Mouse (Mus musculus) layer of hippocampus, postnatal 36 days (tissue): ENCODE measurements around the gene Slc17a9. TPM values are rescaled to one million over a fixed set of nuclear protein-coding genes. Genes with fewer than 3 reads are reported as not detected.
"Not testable (repeated sequence)": the region's sequence is repeated elsewhere in the genome, so short reads cannot be mapped to it uniquely, and the experiment has no call there.

Experiments
- DNase-seq, 2 experiments: peaks; one replicate each; pipeline ENCODE4 v3.0.0; 2022
- total RNA-seq, 2 experiments: library from RNA; stranded (reverse); gene quantifications; 2 replicates each; pipeline ENCODE4 v1.2.3; 2021

The Slc17a9 gene
- total RNA-seq, 2 experiments from 2014 or later = 0.51 TPM; not detected in 1

DNA sequence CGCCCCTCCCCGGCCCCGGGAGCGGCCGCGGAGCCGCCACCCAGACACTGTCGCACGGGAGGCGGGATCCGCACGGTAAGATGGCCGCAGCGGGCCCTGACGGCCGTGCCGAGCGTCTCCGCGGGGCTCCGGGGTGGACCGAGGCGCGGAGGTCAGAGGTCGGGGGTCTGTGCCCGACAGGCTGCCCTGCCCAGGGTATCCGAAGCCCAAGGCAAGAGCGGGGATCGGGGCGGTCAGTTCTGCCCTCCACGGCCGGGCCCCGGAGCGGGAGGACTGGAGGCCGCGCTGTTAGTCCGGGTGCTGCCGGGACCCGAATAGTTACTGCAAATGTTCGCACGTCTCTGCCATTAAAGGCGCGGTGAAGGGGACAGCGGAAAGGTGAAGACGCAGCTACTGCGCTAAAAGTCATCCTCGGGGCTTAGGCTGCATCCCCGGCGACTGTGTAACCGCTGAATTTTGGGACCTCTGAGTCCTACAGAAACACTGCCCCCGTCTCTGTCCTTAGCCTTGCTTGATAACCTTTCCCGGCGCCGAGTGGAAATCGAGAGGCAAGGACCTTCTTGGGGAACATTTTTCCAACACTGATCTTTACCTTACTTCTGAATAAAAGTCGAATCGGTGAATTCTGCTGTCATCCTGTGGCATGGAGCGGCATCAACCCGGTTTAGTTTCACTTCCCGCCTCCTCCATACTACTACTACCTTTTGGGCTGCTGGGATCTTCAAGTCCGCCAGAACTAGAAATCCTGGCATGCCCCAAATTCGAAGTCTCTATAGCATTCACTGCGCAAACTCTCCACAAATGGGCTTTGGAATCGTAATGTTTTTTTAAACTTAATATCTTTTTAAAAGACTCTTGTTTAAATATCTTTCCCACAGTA, 14.5 kb upstream of the Slc17a9 start:
- no peak for DNase-seq

DNA sequence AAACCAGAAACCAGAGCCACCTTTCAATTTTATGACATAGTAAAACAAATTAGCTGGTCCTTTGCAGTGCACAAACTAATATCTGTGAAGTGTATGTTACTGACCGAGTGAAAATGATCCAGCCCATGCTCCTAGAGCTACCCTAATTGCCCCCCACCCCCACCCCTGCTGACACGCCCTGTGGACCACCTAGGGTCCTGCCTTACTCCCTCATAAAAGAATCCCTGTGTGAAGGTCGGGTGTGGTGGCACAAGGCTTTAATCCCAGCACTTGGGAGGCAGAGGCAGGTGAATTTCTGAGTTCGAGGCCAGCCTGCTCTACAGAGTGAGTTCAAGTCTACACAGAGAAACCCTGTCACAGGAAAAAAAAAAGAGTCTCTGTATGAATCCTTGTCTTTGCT, 13.5 kb upstream of the Slc17a9 start:
- no peak for DNase-seq

DNA sequence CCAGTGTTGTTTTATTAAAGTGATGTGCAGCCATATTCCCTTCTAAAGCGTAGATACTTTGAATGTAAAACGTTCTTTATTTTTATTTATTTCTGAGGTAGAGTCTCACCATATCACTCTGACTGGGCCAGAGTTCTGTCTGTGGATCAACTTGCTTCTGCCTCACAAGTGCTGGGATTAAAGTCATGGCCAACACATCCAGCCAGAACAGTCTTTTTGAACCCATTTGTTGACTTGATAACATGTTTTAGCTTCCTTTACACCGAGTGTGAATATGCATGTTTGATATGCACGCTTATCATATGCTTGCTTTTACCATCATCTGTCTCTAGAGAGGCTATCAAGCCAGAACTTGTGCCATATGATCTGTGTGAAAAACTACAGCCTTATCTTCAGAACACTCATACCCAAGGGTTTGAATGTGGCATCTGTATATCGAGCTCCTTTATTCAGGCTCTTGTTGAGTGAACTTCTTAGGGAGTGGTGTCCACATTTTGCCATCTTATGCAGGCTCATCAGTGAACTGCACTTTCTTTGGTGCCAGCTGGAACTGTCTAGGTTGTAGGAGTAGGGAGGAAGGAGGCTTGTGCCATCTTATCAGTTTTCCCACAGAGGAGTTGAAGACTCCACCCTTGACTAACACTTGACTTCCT, 12.9 kb upstream of the Slc17a9 start:
- DNase-seq = no peak

DNA sequence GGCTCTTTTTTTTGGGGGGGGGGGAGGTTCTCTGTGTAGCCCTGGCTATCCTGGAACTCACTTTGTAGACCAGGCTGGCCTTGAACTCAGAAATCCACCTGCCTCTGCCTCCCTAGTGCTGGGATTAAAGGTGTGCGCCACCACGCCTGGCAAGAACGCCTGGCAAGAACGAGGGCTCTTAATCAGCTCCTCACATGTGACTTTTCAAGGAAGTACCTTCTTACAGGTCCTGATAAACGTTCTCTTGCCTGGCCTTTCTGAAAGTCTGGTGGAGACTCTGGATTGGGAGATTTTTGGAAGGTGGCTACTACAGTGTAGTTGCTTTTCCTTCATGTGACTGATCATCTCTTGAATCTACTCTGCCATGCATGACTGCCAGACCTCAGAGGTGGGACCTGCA, 2.3 kb upstream of the Slc17a9 start:
- DNase-seq = not testable (repeated sequence)

DNA sequence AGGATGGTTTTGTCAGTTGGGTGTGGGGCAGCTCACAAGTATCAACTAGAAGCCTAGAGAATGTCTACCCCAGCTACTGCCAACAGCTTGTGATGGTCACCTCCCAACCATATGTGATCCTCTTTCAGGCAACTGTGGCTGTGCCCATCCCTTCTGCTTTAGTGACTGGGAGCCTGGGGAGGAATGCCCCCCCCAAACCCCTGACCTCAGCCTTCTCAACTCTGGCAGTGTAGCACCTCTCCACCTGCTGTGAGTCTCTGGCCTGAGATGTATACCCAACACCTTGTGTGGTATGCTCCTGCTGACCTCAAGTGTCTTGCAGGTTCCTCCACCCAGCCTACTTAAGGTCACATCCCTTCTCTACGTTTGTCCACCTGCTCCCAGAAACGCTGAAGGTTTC, 1.2 kb upstream of the Slc17a9 start:
- no peak for DNase-seq

DNA sequence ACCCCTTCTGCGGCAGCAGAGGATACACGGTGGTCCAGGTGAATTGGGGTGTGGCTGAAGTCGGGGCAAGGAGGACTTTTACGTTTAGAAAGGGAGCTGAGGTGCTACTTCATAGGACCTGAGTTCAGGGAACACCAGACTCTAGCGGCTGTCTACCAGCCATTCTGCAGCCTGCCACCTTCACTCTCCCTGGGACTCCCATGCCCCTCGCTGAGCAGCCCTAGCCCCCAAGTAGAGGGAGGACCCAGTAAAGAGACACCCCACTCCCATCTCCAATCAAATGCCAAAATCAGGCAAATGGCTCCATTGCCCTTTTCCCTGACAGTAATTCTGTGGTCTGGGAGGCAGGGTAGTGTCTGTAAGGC, 333 bp downstream of the Slc17a9 start:
- DNase-seq = no peak

DNA sequence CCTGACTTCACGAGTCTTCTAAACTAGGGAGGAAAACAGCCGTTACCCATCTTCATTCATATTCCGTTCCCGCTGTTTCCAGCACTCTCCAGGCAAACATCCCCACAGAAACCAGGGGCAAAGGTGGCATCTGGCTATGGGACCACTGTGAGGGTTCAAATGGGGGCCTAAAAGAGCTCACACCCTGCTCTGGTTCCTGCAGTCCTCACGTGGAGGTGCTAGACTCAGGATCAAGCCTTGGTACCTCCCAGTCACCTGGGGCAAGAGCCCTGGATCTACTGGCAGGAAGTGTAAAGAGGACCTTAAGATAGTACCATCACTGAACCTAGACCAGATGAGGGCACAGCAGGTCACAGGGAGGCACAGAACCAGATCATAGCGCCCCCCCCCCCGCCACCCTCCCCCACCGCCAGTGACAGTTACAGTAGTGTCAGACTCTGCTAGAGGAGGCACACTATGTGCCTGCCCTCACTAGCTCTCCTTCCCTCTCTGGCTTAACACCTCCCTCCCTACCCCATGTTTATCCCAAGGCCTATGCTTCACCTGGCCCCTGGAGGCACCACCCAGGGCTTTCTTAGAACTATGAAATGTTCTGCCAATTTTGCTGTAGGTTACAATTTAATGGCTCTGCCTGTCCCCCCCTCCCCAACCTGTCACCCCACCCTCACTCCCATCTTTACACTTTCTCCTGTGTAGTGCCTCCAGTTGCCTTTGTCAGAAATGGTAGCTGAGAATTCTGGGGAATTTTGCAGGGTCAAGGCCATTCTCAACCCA, 980 bp downstream of the Slc17a9 start:
- DNase-seq = no peak

DNA sequence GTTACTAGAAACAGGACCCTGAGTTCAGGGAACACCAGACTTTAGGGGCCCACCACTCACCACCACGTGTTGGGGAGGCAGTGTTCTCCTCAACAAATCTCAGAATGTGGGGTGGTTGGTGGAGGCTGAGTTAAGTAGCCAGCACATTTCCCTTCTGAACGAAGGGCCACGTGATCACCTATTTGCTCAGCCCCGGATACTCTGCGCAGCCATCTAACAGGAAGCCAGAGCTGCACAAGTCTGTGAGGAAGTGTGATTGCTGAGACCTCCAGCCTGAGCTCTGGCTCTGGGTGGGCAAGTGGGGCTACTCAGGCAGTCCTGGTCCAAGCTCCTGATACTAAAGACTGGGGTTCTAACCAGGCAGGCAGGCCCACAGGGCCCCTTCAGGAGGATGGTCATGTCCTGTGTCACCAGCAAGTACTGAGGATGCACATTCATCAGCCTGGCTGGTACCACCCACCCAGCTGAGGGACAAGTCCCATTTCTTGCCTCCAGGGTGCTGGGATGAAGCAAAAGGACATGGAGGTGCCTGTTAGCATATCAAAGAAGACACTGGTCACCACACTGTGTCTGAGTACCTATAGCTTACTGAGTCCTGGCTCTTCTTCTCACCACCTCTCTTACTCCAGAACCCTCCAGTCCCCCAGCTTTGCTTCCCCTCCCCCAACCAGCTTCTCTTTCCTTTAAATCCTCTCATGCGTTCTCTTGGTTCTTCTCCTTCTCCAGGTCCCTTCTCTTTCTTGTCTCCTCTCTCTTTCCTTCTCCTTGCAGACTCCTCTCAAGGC, 1.8 kb downstream of the Slc17a9 start:
- DNase-seq = no peak

DNA sequence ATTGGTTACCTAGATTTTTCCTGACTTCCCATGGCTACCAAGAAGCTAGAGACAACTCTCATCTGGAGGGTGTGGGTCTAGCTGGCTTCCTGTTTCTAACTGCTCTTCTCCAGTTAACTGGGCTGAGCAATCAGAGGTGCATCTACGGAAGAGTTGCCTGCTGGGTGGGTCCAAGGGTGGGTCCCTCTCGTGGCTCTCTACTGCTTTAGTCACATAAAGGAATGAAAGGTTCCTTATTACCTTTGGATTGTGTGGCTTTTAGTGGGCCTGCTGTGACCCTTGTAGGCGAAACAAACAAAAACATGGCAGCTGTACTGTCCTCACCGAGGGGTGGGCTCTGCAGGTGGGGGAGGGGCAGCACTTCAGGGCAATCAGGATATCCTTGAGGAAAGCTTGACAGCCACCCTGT, 2.6 kb downstream of the Slc17a9 start:
- DNase-seq = no peak

DNA sequence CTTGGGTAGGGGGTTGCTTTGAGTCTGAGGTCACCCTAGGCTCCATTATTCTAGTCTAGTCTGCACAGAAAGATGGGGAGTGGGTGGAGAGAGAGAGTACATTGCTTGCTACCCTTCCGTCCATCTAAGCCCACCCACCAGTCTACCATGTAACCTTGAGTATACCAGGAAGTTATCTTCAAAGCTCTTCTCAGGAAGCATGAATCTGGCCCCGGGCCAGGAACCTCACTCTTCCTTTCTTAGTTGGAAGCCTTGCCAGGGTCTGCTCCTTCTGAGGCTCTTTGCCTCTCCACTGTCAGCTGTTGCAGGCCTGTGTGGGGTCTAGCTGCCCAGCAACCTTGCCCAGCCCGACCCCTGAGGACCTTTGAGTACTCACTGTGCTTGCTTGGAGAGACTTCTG, 6.0 kb downstream of the Slc17a9 start:
- DNase-seq = no peak

DNA sequence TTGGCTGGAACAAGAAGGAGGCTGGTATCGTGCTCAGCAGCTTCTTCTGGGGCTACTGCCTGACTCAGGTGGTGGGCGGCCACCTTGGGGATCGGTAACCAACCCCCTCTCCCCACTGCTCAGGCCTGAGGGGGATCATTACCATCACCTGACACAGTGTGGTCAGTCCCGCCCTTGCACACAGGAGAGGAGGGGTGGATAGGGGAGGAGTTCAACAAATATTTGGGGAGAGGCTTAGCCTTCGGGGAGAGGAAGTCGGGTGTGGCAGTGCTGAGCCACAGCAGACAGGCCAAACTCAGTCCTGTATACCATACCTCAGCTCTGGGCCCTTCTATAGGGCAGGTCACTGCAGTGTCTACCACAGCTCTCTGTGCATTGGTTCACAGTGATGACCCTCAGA, 6.9 kb downstream of the Slc17a9 start:
- DNase-seq = no peak

DNA sequence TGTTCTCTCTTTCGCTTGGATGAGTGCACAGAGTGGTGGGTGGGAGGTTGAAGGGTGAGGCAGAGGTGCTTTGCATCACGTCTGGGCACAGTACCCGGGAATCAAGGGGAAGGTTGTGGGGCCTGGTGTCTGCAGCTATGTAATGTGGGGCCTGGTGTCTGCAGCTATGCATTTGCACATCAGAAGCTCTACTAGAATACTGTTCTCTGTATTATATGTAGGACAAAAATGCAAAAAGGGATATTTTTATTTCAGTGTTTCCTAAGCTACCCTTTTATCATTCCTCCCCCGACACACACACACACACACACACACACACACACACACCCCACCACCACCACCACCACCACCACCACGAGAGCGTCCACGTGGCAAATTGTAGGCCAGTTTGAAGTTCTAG, 10.2 kb downstream of the Slc17a9 start:
- DNase-seq = no peak

DNA sequence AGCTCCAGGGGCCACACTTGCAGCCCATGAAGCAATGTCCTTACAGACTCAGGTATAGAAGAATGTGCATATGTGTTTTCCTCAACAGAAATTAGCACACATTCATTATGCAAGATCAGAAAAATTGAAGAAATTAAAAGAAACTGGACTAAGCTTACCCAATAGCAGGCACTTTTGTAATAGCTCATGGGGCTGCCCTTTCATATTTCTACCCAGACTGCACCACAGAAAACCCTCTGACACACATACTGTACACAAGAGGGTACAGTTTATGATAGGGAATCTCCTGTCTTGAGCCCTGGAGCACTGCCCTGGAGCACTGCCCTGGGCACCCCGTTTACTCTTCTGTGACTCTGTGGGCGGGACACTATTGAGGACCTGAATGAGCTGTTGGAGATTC, 12.9 kb downstream of the Slc17a9 start:
- no peak for DNase-seq

DNA sequence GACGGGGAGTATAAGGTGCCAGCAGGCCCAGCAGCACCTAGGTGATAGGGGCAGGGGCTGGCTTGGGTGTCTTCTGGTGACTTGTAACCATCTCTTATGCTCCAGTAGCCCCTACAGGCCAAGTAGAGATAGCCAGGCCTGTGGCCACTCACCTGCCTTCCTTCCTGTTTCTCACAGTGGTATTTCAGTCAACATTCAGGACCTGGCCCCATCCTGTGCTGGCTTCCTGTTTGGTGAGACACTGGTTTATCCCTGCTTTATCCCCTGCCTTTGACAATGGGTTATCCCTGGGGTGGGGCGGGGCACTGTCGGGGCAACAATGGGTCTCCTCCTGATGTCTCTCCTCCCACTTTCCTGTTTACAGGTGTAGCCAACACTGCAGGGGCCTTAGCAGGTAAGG, 15.3 kb downstream of the Slc17a9 start:
- DNase-seq = no peak

DNA sequence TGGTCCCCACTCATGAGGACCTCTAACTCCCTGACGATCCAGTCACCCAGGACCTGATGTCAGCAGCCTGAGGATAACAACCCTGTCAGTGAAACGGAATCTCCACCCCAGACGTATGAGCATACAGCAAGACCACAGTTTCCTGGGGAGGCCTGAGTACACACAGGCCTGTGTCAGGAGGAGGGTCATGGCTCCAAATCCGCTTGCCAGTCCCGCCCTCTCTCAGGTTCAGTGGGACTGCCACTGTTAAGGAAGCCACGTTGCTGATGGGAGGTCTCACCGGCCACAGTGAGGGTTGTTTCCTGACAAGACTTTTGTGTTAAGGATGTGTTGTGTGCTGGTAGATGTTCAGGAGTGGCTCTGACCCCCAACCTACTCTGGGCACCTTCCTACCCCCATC, 16.4 kb downstream of the Slc17a9 start:
- no peak for DNase-seq

DNA sequence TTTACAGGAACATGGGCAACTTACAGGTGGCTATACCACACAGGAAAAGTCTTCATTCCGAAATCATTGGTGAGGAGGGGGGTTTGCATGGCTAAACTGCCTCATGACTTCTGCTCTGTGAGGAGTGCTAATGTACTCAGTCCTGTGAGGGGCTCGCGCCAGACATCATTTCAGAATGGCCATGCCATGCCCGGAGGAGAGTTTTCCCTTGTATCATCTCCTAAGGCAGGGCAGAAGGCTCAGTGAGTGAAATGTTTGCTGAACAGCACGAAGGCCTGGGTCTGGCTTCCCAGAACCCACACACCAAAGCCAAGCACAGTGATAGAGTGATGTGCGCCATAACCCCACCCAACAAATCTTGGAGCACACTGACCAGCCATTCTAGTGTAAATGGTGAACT, 17.8 kb downstream of the Slc17a9 start:
- no peak for DNase-seq

DNA sequence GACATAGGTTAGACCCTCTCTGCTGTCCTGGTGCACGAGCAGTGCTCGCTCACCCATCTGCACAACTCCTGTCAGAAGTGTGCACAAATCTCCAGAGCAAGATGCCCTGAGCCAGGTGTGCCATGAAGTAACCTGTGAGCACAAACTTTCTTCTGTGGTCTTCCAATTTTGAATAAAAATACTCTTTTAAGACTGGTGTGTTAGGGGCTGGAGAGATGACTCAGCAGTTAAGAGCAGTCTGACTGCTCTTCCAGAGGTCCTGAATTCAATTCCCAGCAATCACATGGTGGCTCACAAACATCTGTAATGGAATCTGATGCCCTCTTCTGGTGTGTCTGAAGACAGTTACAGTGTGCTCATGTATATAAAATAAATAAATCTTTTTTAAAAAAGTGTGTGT, 18.3 kb downstream of the Slc17a9 start:
- DNase-seq = no peak

DNA sequence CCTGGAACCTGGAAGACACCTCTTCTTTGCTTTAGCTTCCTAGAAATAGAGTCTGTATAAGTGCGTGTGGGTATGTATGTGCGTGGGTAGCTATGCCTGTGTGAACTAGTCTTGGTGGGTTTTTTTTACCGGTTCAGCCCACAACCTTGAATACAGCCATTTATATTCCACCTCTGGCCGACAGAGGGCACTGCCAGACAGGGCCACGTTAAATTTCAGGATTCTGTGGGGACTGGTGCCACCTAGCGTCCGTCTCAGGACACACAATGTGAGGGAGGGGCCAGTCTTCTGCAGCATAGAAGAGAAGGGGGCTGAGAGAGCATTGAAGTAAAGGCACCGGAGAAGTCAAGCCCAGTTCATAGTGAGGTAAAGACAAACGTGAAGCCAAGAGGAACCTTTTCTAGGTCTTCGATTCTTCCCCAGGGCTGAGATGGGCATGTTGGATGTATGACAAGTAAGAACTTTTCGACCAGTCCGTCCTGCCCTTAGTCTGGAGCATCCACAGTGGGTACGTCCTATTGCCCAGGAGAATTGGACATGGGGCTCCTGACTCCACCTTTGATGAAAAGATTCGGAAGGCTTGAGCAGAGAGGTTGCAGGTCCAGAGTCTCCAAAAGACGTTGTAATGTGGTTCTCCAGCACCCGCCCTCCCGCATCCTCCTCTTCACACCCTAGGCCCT, 20.3 kb downstream of the Slc17a9 start:
- peak; percentile 77 to 83 for DNase-seq

DNA sequence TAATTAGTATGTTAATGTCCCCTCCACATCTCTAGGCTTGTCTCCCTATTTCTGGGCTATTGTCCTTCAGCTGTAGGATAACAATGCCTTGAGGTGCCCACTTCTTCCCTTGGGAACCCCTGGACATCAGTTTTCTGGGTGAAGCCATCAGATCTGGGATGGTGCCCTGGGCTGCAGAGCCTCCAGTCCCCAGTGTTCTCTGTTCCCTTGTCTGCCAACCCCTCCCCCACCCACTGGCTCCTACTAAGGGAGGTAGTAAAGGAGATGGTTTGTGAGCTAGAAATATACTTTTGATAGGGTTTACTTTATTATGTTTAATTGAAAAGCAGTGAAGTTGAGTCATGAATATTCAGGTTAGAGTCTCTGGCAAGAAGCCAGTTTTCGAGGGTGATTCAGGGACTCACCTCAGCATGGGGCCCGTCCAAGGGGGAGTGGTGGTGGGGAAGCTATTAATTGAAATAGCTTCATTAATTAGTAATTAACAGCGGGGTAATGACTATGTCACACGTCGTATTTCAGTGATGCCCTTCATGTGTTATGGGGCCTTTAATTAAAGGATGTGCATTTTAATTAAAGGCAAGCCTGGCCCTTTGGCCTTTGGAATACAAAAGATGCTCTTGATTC, 21.6 kb downstream of the Slc17a9 start:
- DNase-seq = no peak

DNA sequence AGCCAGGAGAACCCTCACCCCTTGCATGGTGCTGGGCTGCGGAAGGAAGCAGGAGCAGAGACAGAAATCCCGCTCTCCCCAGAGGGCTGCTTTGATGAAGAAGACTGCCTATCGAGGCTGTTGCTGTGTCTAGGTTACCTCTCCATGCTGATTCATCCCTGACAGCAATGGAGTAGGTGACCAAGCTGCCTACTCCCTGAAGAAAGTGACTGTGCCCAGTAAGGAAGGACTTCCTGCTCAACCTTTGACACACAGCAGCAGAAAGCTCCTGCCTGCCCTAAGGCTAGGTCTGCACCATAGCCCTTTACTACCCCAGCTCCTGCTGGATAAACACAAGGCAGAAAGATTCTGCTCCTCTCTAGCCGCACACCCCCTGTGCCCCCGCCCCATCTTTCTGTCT, 23.8 kb downstream of the Slc17a9 start:
- no peak for DNase-seq

DNA sequence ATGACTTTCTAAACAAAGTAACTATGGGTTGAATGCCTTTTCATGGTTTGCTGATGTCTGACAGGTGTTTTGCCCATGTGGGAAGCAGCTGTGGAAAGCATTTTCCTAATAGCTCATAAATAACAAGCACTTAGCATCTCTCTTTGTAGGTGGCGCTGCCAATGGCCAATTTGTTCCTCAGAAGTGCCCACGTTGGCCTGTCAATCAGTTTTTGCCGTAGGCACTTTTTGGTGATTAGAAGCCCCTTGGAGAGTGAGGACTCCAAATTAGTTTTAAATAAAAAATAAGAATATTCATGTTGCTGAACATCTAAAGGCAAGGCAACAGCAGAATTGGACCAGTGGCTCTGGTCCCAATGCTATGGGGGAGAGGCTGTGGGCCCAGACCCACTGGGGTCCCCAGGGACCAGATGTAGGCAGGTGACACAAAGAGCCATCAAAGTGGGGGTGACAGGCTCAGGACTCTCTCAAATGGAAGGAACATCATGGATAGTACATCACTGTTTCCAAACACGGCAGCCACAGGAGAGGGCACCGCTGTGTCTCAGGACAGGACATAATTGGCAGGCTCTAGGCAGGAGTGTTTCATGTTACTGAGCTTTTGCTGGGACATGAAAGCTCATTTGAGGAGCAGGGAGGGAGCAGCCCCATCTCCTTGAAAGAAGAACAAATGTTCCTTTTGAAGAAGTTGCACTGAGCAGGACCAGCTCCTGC, 30.1 kb downstream of the Slc17a9 start:
- no peak for DNase-seq
